Mouse (Mus musculus) ES-Bruce4 (cell line): Measurements from ENCODE around the gene Snx32.

ENCODE experiments used
- CTCF ChIP-seq: IDR thresholded peaks from one replicate; pipeline ENCODE4 v1.8.1; 2011; ENCODE audit warnings: low read depth, low read length
- POLR2A ChIP-seq: IDR thresholded peaks from one replicate; pipeline ENCODE4 v1.8.1; 2011; ENCODE audit warnings: low read length; ENCODE audit not compliant: insufficient read depth

- TF ChIP-seq POLR2A, result peak; percentile 69
- TF ChIP-seq CTCF, result no peak
These were observed 49.9 kb downstream of the Snx32 start, which contains the start of gene Fibp for GRCm38 (mm10) chr19:5460465-5460911.
